Mouse (Mus musculus): ENCODE results near the gene Nek9.
"Not testable (repeated sequence)": the region's sequence is repeated elsewhere in the genome, so short reads cannot be mapped to it uniquely, and the experiment has no call there.

The Nek9 gene

GRCm38 (mm10) chr12:85289157-85290000 is 49.8 kb downstream of the Nek9 start:
- peak; percentile 51 for DNase-seq (ENCODE audit: low spot score)

- DNase-seq (ENCODE audit: low spot score): peak; percentile 98
Measured at GRCm38 (mm10) chr12:85288486-85289156, 50.5 kb downstream of the Nek9 start, which contains the start of gene Zc2hc1c. Zc2hc1c (plus strand) TSS chr12:85288591.

- peak; percentile 79 for DNase-seq (ENCODE audit: low spot score)
Measured at GRCm38 (mm10) chr12:85287809-85288485, 51.2 kb downstream of the Nek9 start, which contains the start of gene Acyp1. Acyp1 (minus strand) TSS chr12:85288438.

- DNase-seq (ENCODE audit: low spot score): peak; percentile 54
Measured at GRCm38 (mm10) chr12:85286941-85287340, 52.2 kb downstream of the Nek9 start.

GRCm38 (mm10) chr12:85284996-85285395 is 54.2 kb downstream of the Nek9 start:
- no peak for DNase-seq (ENCODE audit: low spot score)

- no peak for DNase-seq (ENCODE audit: low spot score)
Measured at GRCm38 (mm10) chr12:85284331-85284730, 54.8 kb downstream of the Nek9 start.

GRCm38 (mm10) chr12:85281756-85282155 is 57.4 kb downstream of the Nek9 start:
- DNase-seq (ENCODE audit: low spot score): not testable (repeated sequence)

GRCm38 (mm10) chr12:85280845-85281651 is 58.1 kb downstream of the Nek9 start:
- DNase-seq (ENCODE audit: low spot score): peak; percentile 87

GRCm38 (mm10) chr12:85280105-85280844 is 58.9 kb downstream of the Nek9 start:
- peak; percentile 99 for DNase-seq (ENCODE audit: low spot score)

GRCm38 (mm10) chr12:85279396-85280080 is 59.6 kb downstream of the Nek9 start:
- DNase-seq (ENCODE audit: low spot score): peak; percentile 35

GRCm38 (mm10) chr12:85278919-85279318 is 60.2 kb downstream of the Nek9 start:
- DNase-seq (ENCODE audit: low spot score): no peak

GRCm38 (mm10) chr12:85276273-85276672 is 62.9 kb downstream of the Nek9 start:
- DNase-seq (ENCODE audit: low spot score): no peak

GRCm38 (mm10) chr12:85273508-85273907 is 65.7 kb downstream of the Nek9 start:
- DNase-seq (ENCODE audit: low spot score): no peak

- DNase-seq (ENCODE audit: low spot score): no peak
Measured at GRCm38 (mm10) chr12:85271843-85272206, 67.3 kb downstream of the Nek9 start.

GRCm38 (mm10) chr12:85271132-85271842 is 67.9 kb downstream of the Nek9 start:
- no peak for DNase-seq (ENCODE audit: low spot score)

GRCm38 (mm10) chr12:85270319-85270718 is 68.8 kb downstream of the Nek9 start, which contains the start of gene Mlh3:
Mlh3 (minus strand) TSS chr12:85270599.
- DNase-seq (ENCODE audit: low spot score): peak; percentile 48

GRCm38 (mm10) chr12:85269821-85270220 is 69.3 kb downstream of the Nek9 start:
- no peak for DNase-seq (ENCODE audit: low spot score)

- no peak for DNase-seq (ENCODE audit: low spot score)
Measured at GRCm38 (mm10) chr12:85266248-85266647, 72.9 kb downstream of the Nek9 start.

GRCm38 (mm10) chr12:85264940-85265339 is 74.2 kb downstream of the Nek9 start:
- DNase-seq (ENCODE audit: low spot score): no peak

GRCm38 (mm10) chr12:85264531-85264930 is 74.6 kb downstream of the Nek9 start:
- DNase-seq (ENCODE audit: low spot score): no peak

Measured in MN1 (cell line).